ENCODE assay signal across 8 mouse cellular contexts in the genomic region with DNA sequence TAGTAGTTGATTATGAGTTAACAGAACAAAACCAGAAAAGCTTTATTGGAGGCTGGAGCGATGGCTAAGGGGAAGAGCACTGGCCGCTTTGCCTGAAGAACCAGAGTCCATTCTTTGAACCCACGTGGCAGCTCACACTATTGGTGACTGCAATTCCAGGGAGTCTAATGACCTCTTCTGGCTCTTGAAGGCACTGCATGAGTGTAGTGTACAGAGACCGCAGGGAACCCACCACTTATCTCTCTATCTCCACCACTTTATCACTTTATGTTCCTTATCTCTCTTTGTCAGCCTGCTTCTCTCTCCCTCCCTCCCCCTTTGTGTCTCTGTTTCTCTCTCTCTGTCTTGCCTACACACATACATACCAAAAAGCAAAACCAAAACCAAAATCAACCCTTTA.
DNase-seq lines count a peak whose midpoint lies in the region; ATAC-seq and TF ChIP-seq lines count a peak whose summit lies in the region.

No protein-coding gene starts in this region.

- H3K27ac ChIP-seq in CH12.LX (ENCODE audit: insufficient read depth, low read depth), result no peak overlapping the region
- H3K27ac ChIP-seq in hindbrain, embryonic 15.5 days (replicated peaks), result no peak overlapping the region
- H3K27ac ChIP-seq in liver, embryonic 11.5 days (ENCODE audit: low read depth, low read length), result no peak overlapping the region
- no peak overlapping the region for H3K27ac ChIP-seq in neural tube, embryonic 13.5 days (replicated peaks)

- TF ChIP-seq POLR2A in CH12.LX (IDR thresholded peaks at IDR 0.05; ENCODE audit: low read depth, low read length), result no peak

- no peaks in the 10 kb centered on the region for H3K27me3 ChIP-seq in CH12.LX (replicated peaks)
- H3K27me3 ChIP-seq in hindbrain, embryonic 15.5 days, result no peaks in the 10 kb centered on the region
- H3K27me3 ChIP-seq in liver, embryonic 11.5 days (replicated peaks; ENCODE audit: control insufficient read depth, insufficient read depth, low read length), result no peaks in the 10 kb centered on the region
- H3K27me3 ChIP-seq in neural tube, embryonic 13.5 days, result no peaks in the 10 kb centered on the region

- in situ Hi-C loops in CH12.LX (cut with MboI; ENCODE audit: low pct_ligation_motif_present, low pct_unique_long_range_greater_than_20kb, low sequenced_read_pairs), result no loop called here

- ATAC-seq in hindbrain, embryonic 15.5 days (ENCODE audit: low FRiP score, low read depth), result peak; percentile 82; the same call in 1 of the 2 replicates
- peak; percentile 81 for ATAC-seq in liver, embryonic 11.5 days (replicated peaks; ENCODE audit: low FRiP score)
- peak; percentile 75 for ATAC-seq in neural tube, embryonic 13.5 days (ENCODE audit: low read depth)

- dilution Hi-C loops in CH12.LX (cut with MboI; ENCODE audit: extremely low pct_ligation_motif_present, extremely low pct_unique_long_range_greater_than_20kb, low sequenced_read_pairs), result no loop called here

- no peak overlapping the region for H3K4me2 ChIP-seq in CH12.LX (ENCODE audit: insufficient read depth, low read depth, poor library complexity, severe bottlenecking)
- no peak overlapping the region for H3K4me2 ChIP-seq in hindbrain, embryonic 15.5 days
- no peak overlapping the region for H3K4me2 ChIP-seq in liver, embryonic 11.5 days
- no peak overlapping the region for H3K4me2 ChIP-seq in neural tube, embryonic 13.5 days

- intact Hi-C loops in heart, postnatal 10 days (cut with DNase I), result loop anchor here (1.0 to 5.0 kb wide), 2 partner anchors 142 to 155 kb away; a partner anchor contains a TSS
- intact Hi-C loops in heart, postnatal 25 days (cut with DNase I), result loop anchor here (2.0 to 5.0 kb wide), 2 partner anchors 110 to 155 kb away; a partner anchor contains a TSS
- intact Hi-C loops in gastrocnemius, postnatal 14 days (cut with DNase I; ENCODE audit: low total_unique reads), result loop anchor here (5.0 kb wide), 1 partner anchor 145 kb away; no protein-coding TSS in a partner anchor

- WGBS in hindbrain, embryonic 15.5 days, result 42% methylated on average over 4 of the region's 4 CpGs
- 35% methylated on average over 4 of the region's 4 CpGs for WGBS in liver, embryonic 11.5 days
- 49% methylated on average over 4 of the region's 4 CpGs for WGBS in neural tube, embryonic 13.5 days

- TF ChIP-seq CTCF in CH12.LX (conservative IDR thresholded peaks at IDR 0.05 in 1 of 2, IDR thresholded peaks at IDR 0.05 in 1 of 2; ENCODE audit: low read depth in 2 of 2, low read length in 2 of 2), result peak in 1 of 2 experiments; percentile 79; a peak in 3 of 4 replicates

- H3K36me3 ChIP-seq in CH12.LX (replicated peaks in 1 of 2; ENCODE audit: control insufficient read depth in 1 of 2, insufficient read depth in 1 of 2, low read length in 1 of 2), result peaks cover 43 to 76% of the 10 kb centered on the region in 2 experiments
- H3K36me3 ChIP-seq in hindbrain, embryonic 15.5 days, result peaks cover 15% of the 10 kb centered on the region
- H3K36me3 ChIP-seq in liver, embryonic 11.5 days (ENCODE audit: control insufficient read depth, insufficient read depth, low read length), result peaks cover 2% of the 10 kb centered on the region; the same call in 1 of the 2 replicates
- peaks cover 25% of the 10 kb centered on the region for H3K36me3 ChIP-seq in neural tube, embryonic 13.5 days

- H3K9ac ChIP-seq in CH12.LX (ENCODE audit: insufficient read depth, low read depth), result no peak overlapping the region
- no peak overlapping the region for H3K9ac ChIP-seq in hindbrain, embryonic 15.5 days
- no peak overlapping the region for H3K9ac ChIP-seq in liver, embryonic 11.5 days (ENCODE audit: low read depth, low read length)
- no peak overlapping the region for H3K9ac ChIP-seq in neural tube, embryonic 13.5 days

- DNase-seq in heart, postnatal 10 days, result peak; percentile 66 to 68
- DNase-seq in heart, postnatal 25 days (ENCODE audit: low spot score), result no peak
- DNase-seq in CH12.LX (ENCODE audit: extremely low read depth), result peak; percentile 51
- peak; percentile 67 for DNase-seq in brain, adult 2 months (ENCODE audit: low read depth, low spot score)
- no peak for DNase-seq in liver, embryonic 11.5 days (ENCODE audit: low spot score)
- no peak for DNase-seq in gastrocnemius, postnatal 14 days

- no peak overlapping the region for H3K4me3 ChIP-seq in CH12.LX (replicated peaks in 1 of 3; ENCODE audit: low read depth in 2 of 3, low read length in 2 of 3, poor library complexity in 1 of 3)
- no peak overlapping the region for H3K4me3 ChIP-seq in hindbrain, embryonic 15.5 days
- H3K4me3 ChIP-seq in liver, embryonic 11.5 days (ENCODE audit: low read depth, low read length), result no peak overlapping the region
- H3K4me3 ChIP-seq in neural tube, embryonic 13.5 days, result no peak overlapping the region

- peaks cover 5 to 16% of the 10 kb centered on the region in 2 experiments; a peak in 3 of 4 replicates for H3K4me1 ChIP-seq in CH12.LX (ENCODE audit: control insufficient read depth in 1 of 2, insufficient read depth in 2 of 2)
- no peaks in the 10 kb centered on the region for H3K4me1 ChIP-seq in hindbrain, embryonic 15.5 days (replicated peaks)
- H3K4me1 ChIP-seq in liver, embryonic 11.5 days (replicated peaks; ENCODE audit: control insufficient read depth, insufficient read depth, low read length), result peaks cover 23% of the 10 kb centered on the region
- H3K4me1 ChIP-seq in neural tube, embryonic 13.5 days (replicated peaks), result peaks cover 11% of the 10 kb centered on the region

- H3K9me3 ChIP-seq in CH12.LX (replicated peaks; ENCODE audit: low read length), result no peaks in the 10 kb centered on the region
- no peaks in the 10 kb centered on the region for H3K9me3 ChIP-seq in hindbrain, embryonic 15.5 days
- H3K9me3 ChIP-seq in liver, embryonic 11.5 days (ENCODE audit: control insufficient read depth, low read length), result no peaks in the 10 kb centered on the region
- no peaks in the 10 kb centered on the region for H3K9me3 ChIP-seq in neural tube, embryonic 13.5 days

- TF ChIP-seq RAD21 in CH12.LX (IDR thresholded peaks at IDR 0.05; ENCODE audit: low read depth, low read length), result peak; percentile 80

- H3K79me2 ChIP-seq in CH12.LX (replicated peaks; ENCODE audit: control insufficient read depth, extremely low read depth, insufficient read depth, poor library complexity, severe bottlenecking), result no peaks in the 10 kb centered on the region; the same call in 1 of the 2 replicates

- no peak for TF ChIP-seq EP300 in CH12.LX (IDR thresholded peaks at IDR 0.05; ENCODE audit: low read length)

TF ChIP-seq in CH12.LX, 34 proteins besides CTCF, POLR2A, EP300 and RAD21:
- no peak for TF ChIP-seq JUND (conservative IDR thresholded peaks at IDR 0.05; ENCODE audit: low read depth, low read length)
- TF ChIP-seq POLR2AphosphoS2 (IDR thresholded peaks at IDR 0.05; ENCODE audit: low read depth, low read length), result no peak
- TF ChIP-seq SMC3 (IDR thresholded peaks at IDR 0.05; ENCODE audit: low read depth, low read length), result peak; percentile 75
- TF ChIP-seq PAX5 (IDR thresholded peaks at IDR 0.05; ENCODE audit: low read length), result no peak
- TF ChIP-seq ZMIZ1 (IDR thresholded peaks at IDR 0.05; ENCODE audit: low read depth, low read length), result no peak
- TF ChIP-seq RCOR1 (conservative IDR thresholded peaks at IDR 0.05; ENCODE audit: low read depth, low read length), result no peak
- no peak for TF ChIP-seq GABPA (IDR thresholded peaks at IDR 0.05; ENCODE audit: insufficient replicate concordance, low read depth, low read length)
- TF ChIP-seq KAT2A (IDR thresholded peaks at IDR 0.05; ENCODE audit: insufficient replicate concordance, low read length), result no peak
- TF ChIP-seq CHD2 (IDR thresholded peaks at IDR 0.05; ENCODE audit: low read length), result no peak
- peak; percentile 68 for TF ChIP-seq MXI1 (IDR thresholded peaks at IDR 0.05; ENCODE audit: low read depth, low read length)
- no peak for TF ChIP-seq E2F4 (IDR thresholded peaks at IDR 0.05; ENCODE audit: insufficient replicate concordance, low read depth, low read length)
- TF ChIP-seq MEF2A (IDR thresholded peaks at IDR 0.05; ENCODE audit: borderline replicate concordance, low read depth, low read length), result no peak
- TF ChIP-seq UBTF (IDR thresholded peaks at IDR 0.05; ENCODE audit: low read depth, low read length), result no peak
- no peak for TF ChIP-seq ZNF384 (IDR thresholded peaks at IDR 0.05; ENCODE audit: low read depth, low read length)
- no peak for TF ChIP-seq ETS1 (conservative IDR thresholded peaks at IDR 0.05; ENCODE audit: low read depth, low read length)
- no peak for TF ChIP-seq MAZ (IDR thresholded peaks at IDR 0.05; ENCODE audit: low read depth, low read length)
- TF ChIP-seq USF2 (conservative IDR thresholded peaks at IDR 0.05; ENCODE audit: low read depth, low read length), result no peak
- TF ChIP-seq MYC (IDR thresholded peaks at IDR 0.05; ENCODE audit: low read depth, low read length), result peak; percentile 98
- TF ChIP-seq MAFK (IDR thresholded peaks at IDR 0.05; ENCODE audit: insufficient replicate concordance, low read length), result no peak
- no peak for TF ChIP-seq NELFE (IDR thresholded peaks at IDR 0.05; ENCODE audit: low read depth, low read length)
- peak; percentile 89 for TF ChIP-seq MAX (IDR thresholded peaks at IDR 0.05; ENCODE audit: low read length)
- no peak for TF ChIP-seq ZC3H11A (IDR thresholded peaks at IDR 0.05; ENCODE audit: low read depth, low read length)
- TF ChIP-seq BHLHE40 (IDR thresholded peaks at IDR 0.05; ENCODE audit: low read depth, low read length), result no peak
- no peak for TF ChIP-seq NRF1 (IDR thresholded peaks at IDR 0.05; ENCODE audit: low read depth, low read length)
- no peak for TF ChIP-seq ZKSCAN1 (IDR thresholded peaks at IDR 0.05; ENCODE audit: borderline replicate concordance, low read depth, low read length)
- TF ChIP-seq HCFC1 (IDR thresholded peaks at IDR 0.05; ENCODE audit: low read depth, low read length), result no peak
- TF ChIP-seq TBP (conservative IDR thresholded peaks at IDR 0.05; ENCODE audit: low read depth, low read length), result no peak
- no peak for TF ChIP-seq IRF4 (IDR thresholded peaks at IDR 0.05; ENCODE audit: low read depth, low read length)
- TF ChIP-seq TCF12 (IDR thresholded peaks at IDR 0.05; ENCODE audit: low read depth, low read length), result no peak
- no peak for TF ChIP-seq USF1 (IDR thresholded peaks at IDR 0.05; ENCODE audit: low read depth, low read length)
- TF ChIP-seq CHD1 (IDR thresholded peaks at IDR 0.05; ENCODE audit: low read depth, low read length), result no peak
- TF ChIP-seq JUN (IDR thresholded peaks at IDR 0.05; ENCODE audit: insufficient read depth, low read depth, low read length), result no peak
- TF ChIP-seq ELF1 (IDR thresholded peaks at IDR 0.05; ENCODE audit: low read depth, low read length), result no peak
- no peak for TF ChIP-seq SIN3A (IDR thresholded peaks at IDR 0.05; ENCODE audit: low read length)

Comparison
In these comparisons a context has a peak if more than half of its experiments do, and no peak if none do; other contexts are left out.
1. DNase-seq: peak in heart, postnatal 10 days (2 of 2), CH12.LX (single experiment) and brain, adult 2 months (single experiment); none in heart, postnatal 25 days (single experiment), liver, embryonic 11.5 days (single experiment) and gastrocnemius, postnatal 14 days (single experiment).
2. Peak in every context shown above with its lines, with median percentiles within 50 percentile points of each other: ATAC-seq.